Mouse (Mus musculus) liver, postnatal 0 days (tissue): ENCODE measurements around the gene Brox. TPM values are rescaled to one million over a fixed set of nuclear protein-coding genes. Genes with fewer than 3 reads are reported as not detected.
"Not testable (repeated sequence)": the region's sequence is repeated elsewhere in the genome, so short reads cannot be mapped to it uniquely, and the experiment has no call there.

Experiments used
- ATAC-seq: fragments of 200-750 bp; cut with Nextera tagmentation; 2 replicates; pipeline ENCODE4 v1.8.0; 2017; ENCODE audit warnings: mild to moderate bottlenecking, moderate library complexity
- DNase-seq: peaks from one replicate; pipeline ENCODE4 v3.0.0-alpha.2; 2016
- H3K27ac ChIP-seq: fragments of 300-500 bp; sonication (generic); 2 replicates; pipeline ENCODE4 v1.5.1; 2014; ENCODE audit warnings: antibody characterized with exemption, moderate library complexity, mild to moderate bottlenecking, low read depth
- H3K27me3 ChIP-seq: fragments of 300-500 bp; sonication (generic); 2 replicates; pipeline ENCODE4 v1.6.1; 2014; ENCODE audit warnings: low read length, control low read depth, mixed read lengths; ENCODE audit not compliant: insufficient read depth
- H3K36me3 ChIP-seq: fragments of 300-500 bp; sonication (generic); replicated peaks from 2 replicates; pipeline ENCODE4 v1.6.1; 2014; ENCODE audit warnings: mild to moderate bottlenecking, control low read depth, low read length, moderate library complexity, mixed read lengths; ENCODE audit not compliant: insufficient read depth
- H3K4me1 ChIP-seq: fragments of 300-500 bp; sonication (generic); 2 replicates; pipeline ENCODE4 v1.6.1; 2014; ENCODE audit warnings: antibody characterized with exemption, mild to moderate bottlenecking, control low read depth; ENCODE audit not compliant: insufficient read depth
- H3K4me2 ChIP-seq: fragments of 300-500 bp; sonication (generic); 2 replicates; pipeline ENCODE4 v1.6.1; 2014; ENCODE audit warnings: low read depth, mild to moderate bottlenecking, low read length, moderate library complexity, mixed read lengths
- H3K4me3 ChIP-seq: fragments of 300-500 bp; sonication (generic); 2 replicates; pipeline ENCODE4 v1.5.1; 2014; ENCODE audit warnings: low read depth, low read length
- H3K9ac ChIP-seq: fragments of 300-500 bp; sonication (generic); replicated peaks from 2 replicates; pipeline ENCODE4 v1.6.1; 2014; ENCODE audit warnings: mild to moderate bottlenecking, moderate library complexity
- H3K9me3 ChIP-seq: fragments of 300-500 bp; sonication (generic); 2 replicates; pipeline ENCODE4 v1.6.1; 2016; ENCODE audit warnings: mild to moderate bottlenecking, control low read depth, low read length, mixed read lengths
- CTCF ChIP-seq: sonication (generic); IDR thresholded peaks from 2 replicates; pipeline ENCODE4 v1.5.1; 2016; ENCODE audit warnings: antibody characterized with exemption, low read depth
- EP300 ChIP-seq: IDR thresholded peaks from 2 replicates; pipeline ENCODE4 v1.6.1; 2016; ENCODE audit warnings: antibody characterized with exemption, low read depth, mild to moderate bottlenecking
- WGBS: fragments of 180-500 bp; shearing (Covaris S2); extraction: QIAGEN DNeasy Blood & Tissue Kit; methylation state at CpG from one replicate; pipeline ENCODE4 v1.1.7; 2014; ENCODE audit not compliant: insufficient replicate concordance; 5-methylcytosine and 5-hydroxymethylcytosine counted together
- polyA plus RNA-seq: library from polyadenylated mRNA; unstranded; fragments of >200 nt; fragmentation: Nextera tagmentation; extraction: Ambion mirVana; gene quantifications from 2 replicates; pipeline ENCODE4 v1.2.1, GENCODE M21; 2015

The Brox gene
- polyA plus RNA-seq, 1 experiment from 2014 or later: 17.1 TPM

- no peak for DNase-seq
- no peak for ATAC-seq
- Histone ChIP-seq H3K27me3 (no peaks in the 10 kb centered on the region), H3K27ac (no peak overlapping the region), H3K9ac (no peak overlapping the region), H3K9me3 (peaks cover 3% of the 10 kb centered on the region; the same call in 1 of the 2 replicates), H3K4me1 (no peaks in the 10 kb centered on the region), H3K36me3 (peaks cover 60% of the 10 kb centered on the region), H3K4me2 (no peak overlapping the region), H3K4me3 (no peak overlapping the region)
- WGBS: 94% methylated on average over 2 of the region's 2 CpGs
- no peak for TF ChIP-seq CTCF
- no peak for TF ChIP-seq EP300
These were observed 26.9 kb upstream of the Brox start for GRCm38 (mm10) chr1:183323923-183324322.

GRCm38 (mm10) chr1:183322496-183322895, 25.4 kb upstream of the Brox start:
- H3K36me3 ChIP-seq: peaks cover 59% of the 10 kb centered on the region
- WGBS: 65% methylated on average over 5 of the region's 5 CpGs
- not testable (repeated sequence) for H3K4me2 ChIP-seq, H3K27ac ChIP-seq, H3K9ac ChIP-seq, DNase-seq, H3K9me3 ChIP-seq, H3K4me1 ChIP-seq, ATAC-seq, H3K4me3 ChIP-seq, H3K27me3 ChIP-seq

DNA sequence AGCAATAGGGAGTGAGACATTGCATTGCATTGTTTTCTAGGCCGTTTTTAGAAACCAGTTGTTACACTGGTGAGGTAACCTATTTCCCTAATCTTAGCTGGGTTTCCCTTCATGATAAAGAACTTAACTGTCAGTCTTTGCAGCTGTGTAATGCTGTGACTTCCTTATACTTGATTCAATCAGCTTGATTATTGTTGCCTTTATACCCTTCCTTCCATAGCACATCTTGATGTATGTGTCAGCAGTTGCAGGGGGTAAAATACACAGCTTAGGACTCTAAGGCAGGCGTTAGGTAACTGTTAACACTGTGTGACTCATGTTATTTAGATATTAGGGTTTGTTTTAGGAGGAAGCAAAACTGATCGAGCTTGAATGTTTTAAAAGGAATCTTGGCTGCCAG, 23.6 kb upstream of the Brox start:
- DNase-seq (no peak), ATAC-seq (peak; percentile 21; the same call in 1 of the 2 replicates)
- peaks cover 3% of the 10 kb centered on the region; the same call in 1 of the 2 replicates for H3K9me3 ChIP-seq
- H3K36me3 ChIP-seq: peaks cover 57% of the 10 kb centered on the region
- H3K27me3 ChIP-seq: no peaks in the 10 kb centered on the region
- no peaks in the 10 kb centered on the region for H3K4me1 ChIP-seq
- H3K27ac ChIP-seq: no peak overlapping the region
- TF ChIP-seq EP300: no peak
- no peak for TF ChIP-seq CTCF
- WGBS: 41% methylated on average over 3 of the region's 3 CpGs
- H3K9ac ChIP-seq: no peak overlapping the region
- H3K4me3 ChIP-seq: no peak overlapping the region
- H3K4me2 ChIP-seq: no peak overlapping the region

DNA sequence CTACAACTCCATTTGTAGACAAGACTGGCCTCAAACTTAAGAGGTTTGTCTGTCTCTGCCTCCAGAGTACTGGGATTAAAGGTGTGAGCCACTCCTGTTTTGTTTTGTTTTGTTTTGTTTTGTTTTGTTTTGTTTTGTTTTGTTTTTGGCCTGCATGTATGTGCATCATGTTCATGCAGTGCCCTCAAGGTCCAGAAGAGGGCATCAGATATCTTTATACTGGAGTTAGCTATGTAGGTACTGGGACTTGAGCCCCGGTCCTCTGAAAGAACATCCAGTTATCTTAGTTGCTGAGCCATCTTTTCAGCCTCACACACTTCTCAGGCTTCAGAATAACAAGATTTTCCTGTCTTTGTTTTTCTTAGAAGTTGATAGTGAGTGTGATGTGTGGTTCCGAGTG, 18.7 kb upstream of the Brox start:
- 85% methylated on average over 2 of the region's 2 CpGs for WGBS
- Histone ChIP-seq H3K9ac (no peak overlapping the region), H3K4me3 (no peak overlapping the region), H3K36me3 (peaks cover 52% of the 10 kb centered on the region), H3K9me3 (no peaks in the 10 kb centered on the region), H3K27me3 (no peaks in the 10 kb centered on the region), H3K4me2 (no peak overlapping the region), H3K4me1 (no peaks in the 10 kb centered on the region), H3K27ac (no peak overlapping the region)
- DNase-seq (no peak), ATAC-seq (no peak)
- no peak for TF ChIP-seq EP300
- peak; percentile 47 for TF ChIP-seq CTCF

DNA sequence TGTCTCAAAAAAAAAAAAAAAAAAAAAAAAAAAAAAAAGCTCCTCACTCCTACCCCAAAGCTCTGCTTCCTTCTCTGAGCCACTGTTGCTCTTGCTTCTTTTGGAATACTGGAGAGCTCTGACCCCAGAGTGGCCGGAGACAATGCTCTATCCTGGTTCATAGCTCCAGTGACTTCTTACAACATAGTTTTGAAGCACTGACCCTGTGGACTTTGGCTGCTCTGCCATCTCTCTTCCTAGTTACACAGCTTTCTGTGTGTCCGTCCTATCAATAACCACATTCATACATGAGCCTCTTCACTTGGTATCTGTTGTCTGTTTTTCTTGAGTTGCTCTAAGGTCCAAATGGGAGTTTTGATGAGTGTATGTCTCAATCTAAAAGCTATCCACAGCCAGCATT, 15.0 kb upstream of the Brox start:
- no peak for DNase-seq
- 76% methylated on average over 2 of the region's 2 CpGs for WGBS

GRCm38 (mm10) chr1:183309601-183310000, 12.5 kb upstream of the Brox start:
- H3K27me3 ChIP-seq, H3K27ac ChIP-seq, ATAC-seq, DNase-seq, H3K4me2 ChIP-seq, H3K4me3 ChIP-seq, H3K4me1 ChIP-seq, H3K9me3 ChIP-seq, H3K9ac ChIP-seq: not testable (repeated sequence)
- 84% methylated on average over 2 of the region's 2 CpGs for WGBS
- H3K36me3 ChIP-seq: peaks cover 23% of the 10 kb centered on the region

More for the DNA sequence above, 15.0 kb upstream of the Brox start:
- no peak overlapping the region for H3K4me2 ChIP-seq
- H3K9me3 ChIP-seq: no peaks in the 10 kb centered on the region
- peak; percentile 80 for ATAC-seq
- no peak overlapping the region for H3K27ac ChIP-seq
- no peaks in the 10 kb centered on the region for H3K4me1 ChIP-seq
- TF ChIP-seq EP300 (no peak), CTCF (no peak)
- H3K4me3 ChIP-seq: no peak overlapping the region
- H3K27me3 ChIP-seq: no peaks in the 10 kb centered on the region
- H3K9ac ChIP-seq: no peak overlapping the region
- peaks cover 31% of the 10 kb centered on the region for H3K36me3 ChIP-seq

DNA sequence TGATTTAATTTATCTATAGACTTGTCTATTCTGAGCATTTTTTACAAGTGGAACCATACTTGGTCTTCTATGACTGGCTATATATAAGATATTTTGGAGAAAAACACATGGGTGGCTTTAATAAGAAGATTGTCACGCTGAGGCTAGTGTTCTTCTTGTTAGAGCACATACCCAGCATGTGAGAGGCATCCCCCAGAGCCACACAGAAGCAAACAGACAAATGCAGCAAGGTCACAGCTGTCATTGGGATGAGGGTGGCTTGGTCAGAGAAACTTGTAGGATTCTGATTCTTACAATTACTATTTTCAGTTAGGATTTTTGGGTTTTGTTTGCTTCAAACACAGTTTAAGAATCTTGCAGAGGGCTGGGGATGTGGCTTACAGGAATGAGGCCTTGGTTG, 11.4 kb upstream of the Brox start:
- H3K27me3 ChIP-seq: no peaks in the 10 kb centered on the region
- TF ChIP-seq EP300: no peak
- TF ChIP-seq CTCF: no peak
- no peaks in the 10 kb centered on the region for H3K9me3 ChIP-seq
- no peak overlapping the region for H3K9ac ChIP-seq
- peaks cover 15% of the 10 kb centered on the region for H3K36me3 ChIP-seq
- no peak overlapping the region for H3K4me3 ChIP-seq
- 88% methylated on average over 1 of the region's 1 CpGs for WGBS
- H3K4me2 ChIP-seq: no peak overlapping the region
- ATAC-seq (no peak), DNase-seq (no peak)
- H3K4me1 ChIP-seq: no peaks in the 10 kb centered on the region
- no peak overlapping the region for H3K27ac ChIP-seq
